Mouse (Mus musculus) cerebellum, adult 9-10 months (tissue): ENCODE results near the gene Aspscr1.
"Not testable (repeated sequence)": the region's sequence is repeated elsewhere in the genome, so short reads cannot be mapped to it uniquely, and the experiment has no call there.

Source experiments
- DNase-seq: peaks from one replicate; pipeline ENCODE4 v3.0.0; 2022

Aspscr1 gene

DNA sequence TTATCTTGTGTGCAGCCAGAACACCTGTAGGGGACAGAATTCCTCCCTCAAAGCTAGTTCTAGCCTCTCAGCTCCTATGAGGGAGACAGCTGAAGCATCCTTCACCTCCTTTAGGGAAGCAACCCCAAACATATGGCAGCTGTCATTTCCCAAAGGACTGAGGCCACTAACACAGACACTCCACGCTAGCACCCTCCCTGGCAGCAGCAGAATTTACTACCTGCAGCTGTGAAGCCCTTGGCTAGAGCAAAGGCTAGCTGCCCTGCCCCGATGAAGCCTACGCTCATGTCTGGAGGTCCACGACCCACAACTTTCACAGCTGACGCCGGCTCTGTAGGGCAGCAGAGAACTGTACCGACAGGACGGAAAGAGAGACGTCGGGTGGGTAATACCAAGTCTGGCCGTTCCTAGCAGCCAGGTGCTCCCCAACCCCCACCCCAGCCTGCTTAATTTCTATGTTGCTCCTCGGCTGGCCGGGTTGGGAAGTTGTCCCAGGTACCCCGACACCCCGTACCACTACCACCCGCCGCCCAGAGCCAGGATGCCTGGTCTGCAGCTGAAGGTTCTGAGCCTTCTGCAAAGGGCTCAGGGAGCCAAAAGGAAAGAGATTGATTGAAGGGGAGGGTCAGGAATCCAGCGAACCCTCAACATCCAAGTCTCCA lies 29.7 kb upstream of the Aspscr1 start:
- no peak for DNase-seq

DNA sequence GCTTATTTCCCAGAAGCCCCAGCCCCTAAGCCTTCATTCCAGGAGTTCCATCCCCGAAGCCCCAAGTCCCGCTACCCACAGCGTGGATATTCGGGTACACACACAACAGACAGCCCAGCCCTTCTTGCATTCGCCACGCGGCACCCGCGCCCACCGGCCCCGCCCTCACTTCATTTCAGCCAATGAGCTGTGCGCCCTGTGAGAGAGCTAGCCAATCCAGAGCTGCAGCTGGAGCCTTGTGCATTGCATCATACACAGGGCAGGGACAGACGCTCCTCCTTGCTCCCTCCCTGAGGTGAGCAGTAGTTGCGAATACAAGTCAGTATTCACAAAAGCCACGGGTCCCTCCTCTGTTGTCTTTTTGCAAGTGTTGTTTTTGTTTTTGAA lies 29.2 kb upstream of the Aspscr1 start, which contains the start of gene Pycr1:
Gene Pycr1, minus strand, starts transcription at position 169 of the 387 bp plus-strand sequence.
- DNase-seq, result peak; percentile 95

- no peak for DNase-seq
Observed at GRCm38 (mm10) chr11:120647047-120647830, 25.5 kb upstream of the Aspscr1 start.

GRCm38 (mm10) chr11:120648001-120648476 lies 24.7 kb upstream of the Aspscr1 start, which contains the start of gene Myadml2:
Myadml2 (minus strand) TSS chr11:120648158.
- DNase-seq, result peak; percentile 70

DNA sequence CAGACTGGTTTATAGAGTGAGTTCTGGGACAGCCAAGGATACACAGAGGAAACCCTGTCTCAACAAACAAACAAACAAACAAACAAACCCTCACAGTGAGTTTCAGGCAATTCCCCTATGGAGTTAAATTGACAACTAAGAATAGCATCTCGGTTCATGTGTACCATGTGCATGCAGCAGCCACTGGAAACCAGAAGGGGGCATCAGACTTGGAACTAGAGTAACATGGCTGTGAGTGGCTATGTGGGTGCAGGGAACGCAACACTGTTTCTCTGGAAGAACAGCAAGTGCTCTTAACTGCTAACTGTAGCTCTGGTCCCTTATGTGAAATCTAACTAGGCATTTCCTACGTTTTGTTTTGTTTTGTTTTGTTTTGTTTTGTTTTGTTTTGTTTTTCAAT lies 20.9 kb upstream of the Aspscr1 start:
- no peak for DNase-seq

- no peak for DNase-seq
Observed at GRCm38 (mm10) chr11:120654741-120655140, 18.0 kb upstream of the Aspscr1 start.

GRCm38 (mm10) chr11:120657301-120657700 lies 15.5 kb upstream of the Aspscr1 start:
- no peak for DNase-seq

DNA sequence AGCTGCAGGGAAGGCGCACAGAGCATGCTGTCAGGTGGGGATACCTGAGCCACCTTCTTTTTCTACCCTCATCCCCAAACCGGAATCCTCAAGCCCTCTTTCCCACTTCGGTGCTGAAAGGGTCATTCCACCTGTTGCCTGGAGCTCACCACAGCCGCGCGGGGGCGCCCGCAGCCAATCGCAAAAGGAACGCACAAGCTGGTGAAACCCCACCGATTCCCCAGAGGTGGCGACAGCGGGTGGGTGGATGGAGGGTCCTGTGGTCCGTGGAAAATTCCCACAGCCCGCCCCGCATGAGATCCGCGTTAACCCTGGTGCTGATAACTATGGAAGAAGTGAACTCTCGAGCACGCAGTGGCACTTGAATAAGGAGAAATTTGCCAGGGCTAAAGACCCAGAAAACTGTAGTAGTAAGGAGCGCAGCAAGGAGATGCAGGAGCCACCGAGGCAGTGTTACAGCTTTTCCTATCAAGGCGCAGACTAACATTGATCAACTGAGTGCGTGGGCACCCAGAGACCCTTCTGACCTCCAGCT lies 13.8 kb upstream of the Aspscr1 start:
- peak; percentile 61 for DNase-seq

GRCm38 (mm10) chr11:120659509-120660300 lies 13.1 kb upstream of the Aspscr1 start:
- no peak for DNase-seq

DNA sequence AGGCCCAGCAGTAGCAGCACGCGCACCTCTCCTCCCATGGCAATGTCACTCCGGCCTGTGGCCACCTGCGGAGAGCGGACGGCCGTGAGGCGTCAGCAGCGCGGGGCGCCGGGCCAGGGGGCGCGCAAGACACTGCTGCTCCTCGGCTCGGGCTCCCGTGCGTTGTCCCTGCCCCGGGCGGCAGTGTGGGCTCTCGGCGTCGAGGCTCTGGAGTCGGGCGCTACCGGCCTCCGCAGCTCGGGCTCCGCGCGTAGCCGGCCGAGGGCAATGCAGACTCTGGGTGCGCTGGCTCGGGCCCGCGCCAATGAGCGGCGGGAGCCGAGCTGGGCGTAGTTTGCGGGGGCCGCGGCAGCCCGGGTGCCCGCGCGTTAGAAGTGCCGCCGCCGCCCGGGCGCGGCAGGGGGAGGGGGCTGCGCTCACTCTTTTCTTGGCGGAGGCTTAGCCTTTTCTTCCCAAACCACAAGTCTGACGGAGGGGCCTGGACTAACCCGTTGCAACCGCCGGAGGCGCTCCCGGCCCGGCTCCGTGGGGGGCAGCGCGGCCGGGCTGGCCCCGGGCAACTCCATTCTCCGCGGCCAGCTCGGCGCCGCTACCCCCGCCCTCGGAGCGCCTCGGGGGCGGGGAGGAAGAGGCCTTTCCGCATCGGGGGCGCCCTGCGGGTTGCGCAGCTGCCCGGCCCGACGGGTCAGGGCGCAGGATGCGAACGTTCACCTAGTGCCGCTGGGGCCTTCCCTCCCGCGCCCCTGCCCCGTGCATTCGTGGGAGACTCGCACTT lies 12.3 kb upstream of the Aspscr1 start:
- DNase-seq, result no peak

GRCm38 (mm10) chr11:120661076-120661460 lies 11.7 kb upstream of the Aspscr1 start, which contains the start of gene Notum:
Notum (minus strand) TSS chr11:120661175.
- no peak for DNase-seq

GRCm38 (mm10) chr11:120662759-120663158 lies 10.0 kb upstream of the Aspscr1 start:
- DNase-seq, result no peak

DNA sequence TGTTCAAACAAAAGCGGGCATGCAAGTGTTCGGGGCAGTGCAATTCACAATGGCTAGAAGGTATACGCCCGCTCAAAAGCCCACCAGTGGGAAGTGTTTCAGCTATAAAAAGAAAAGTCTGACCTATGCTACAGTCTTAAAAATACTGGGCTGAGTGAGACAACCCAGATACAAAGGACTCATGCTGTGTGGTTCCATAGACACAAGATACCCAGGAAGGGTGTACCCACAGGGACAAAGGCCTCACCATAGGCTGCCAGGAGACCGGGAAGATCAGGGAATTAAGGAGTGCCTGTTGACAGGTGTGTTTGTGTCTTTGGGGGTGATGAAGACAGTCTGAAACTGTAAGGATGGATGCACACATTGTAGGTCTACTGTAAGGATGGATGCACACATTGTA lies 9.1 kb upstream of the Aspscr1 start:
- DNase-seq, result no peak

DNA sequence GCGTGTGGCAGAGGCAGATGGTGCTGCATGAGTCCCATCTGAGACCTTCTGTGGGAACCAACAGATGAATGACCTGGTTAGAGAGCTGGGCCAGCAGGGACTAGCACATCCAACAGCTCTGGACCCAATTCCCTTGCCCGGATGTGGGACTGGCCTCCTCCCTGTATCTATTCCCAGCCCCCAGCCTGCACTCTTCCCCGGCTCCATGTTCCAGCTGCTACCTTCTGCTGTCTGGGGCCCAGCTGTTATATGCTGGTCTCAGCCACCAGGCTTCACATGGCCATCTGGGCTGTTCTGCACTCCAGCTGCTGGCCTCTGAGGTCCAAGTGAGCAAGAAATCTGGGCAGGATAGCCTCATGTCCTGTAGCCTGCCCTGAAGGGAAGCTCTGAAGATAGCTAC lies 7.4 kb upstream of the Aspscr1 start:
- no peak for DNase-seq

DNA sequence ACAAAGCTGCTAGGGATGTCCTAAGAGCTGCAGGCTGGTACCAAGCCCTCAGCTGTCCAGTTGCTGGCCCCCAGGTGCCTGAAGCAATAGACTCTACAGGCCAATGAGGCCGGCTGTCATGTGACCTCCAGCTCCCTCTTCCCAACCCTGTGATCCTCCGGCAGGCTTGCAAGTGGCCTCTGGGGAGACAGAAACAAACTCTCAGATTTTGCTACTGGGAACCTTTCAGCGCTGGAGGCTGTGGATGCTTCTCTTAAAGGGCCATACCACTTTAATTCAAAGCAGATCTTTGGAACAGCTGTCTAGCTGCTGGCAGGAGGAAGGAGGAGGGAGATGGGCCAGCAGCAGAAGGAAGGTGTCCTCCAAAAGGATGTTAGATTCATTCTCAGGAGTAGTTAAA lies 6.2 kb upstream of the Aspscr1 start:
- DNase-seq, result no peak

GRCm38 (mm10) chr11:120673594-120674122 lies 885 bp downstream of the Aspscr1 start:
- DNase-seq, result no peak

- DNase-seq, result not testable (repeated sequence)
Observed at GRCm38 (mm10) chr11:120675875-120676274, 3.1 kb downstream of the Aspscr1 start.

GRCm38 (mm10) chr11:120676951-120677350 lies 4.2 kb downstream of the Aspscr1 start:
- DNase-seq, result no peak

DNA sequence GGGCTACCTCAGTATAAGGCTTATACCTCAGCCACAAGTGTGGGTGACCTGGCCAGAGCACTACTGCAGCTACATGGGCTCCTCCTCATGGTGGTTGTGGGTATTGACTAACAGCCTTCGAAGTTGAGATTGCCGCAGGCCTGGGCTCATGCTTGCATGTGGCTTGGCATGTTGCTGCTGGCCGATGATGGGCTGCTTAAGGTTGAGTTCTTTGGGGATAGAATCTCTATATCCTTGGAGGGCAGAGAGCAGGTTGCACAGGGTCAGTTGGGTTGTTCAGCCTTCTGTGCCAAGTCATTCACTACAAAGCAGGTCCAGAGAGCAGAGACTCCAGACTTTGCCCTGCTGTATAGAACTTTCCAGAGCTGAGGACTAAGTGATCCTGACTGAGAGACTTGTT lies 7.1 kb downstream of the Aspscr1 start:
- no peak for DNase-seq

DNA sequence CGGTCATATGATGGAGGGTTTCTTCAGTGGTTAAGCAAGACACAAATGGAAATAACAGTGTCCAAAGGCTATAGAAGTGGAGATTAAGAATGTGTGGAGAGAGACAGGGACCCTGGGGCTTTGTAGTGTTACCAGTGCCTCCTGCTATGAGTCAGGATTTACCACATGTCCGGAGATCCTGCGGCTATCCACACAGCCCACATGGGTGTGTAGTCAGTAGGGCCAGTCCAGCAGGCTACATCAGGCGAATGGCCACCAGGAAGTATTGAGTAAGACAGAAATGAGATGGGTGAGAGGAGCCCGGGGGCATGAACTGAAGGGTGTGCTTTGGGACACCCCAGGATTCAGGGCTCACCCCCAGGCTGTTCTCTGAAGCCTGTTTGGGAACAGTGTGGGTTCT lies 9.9 kb downstream of the Aspscr1 start:
- no peak for DNase-seq

DNA sequence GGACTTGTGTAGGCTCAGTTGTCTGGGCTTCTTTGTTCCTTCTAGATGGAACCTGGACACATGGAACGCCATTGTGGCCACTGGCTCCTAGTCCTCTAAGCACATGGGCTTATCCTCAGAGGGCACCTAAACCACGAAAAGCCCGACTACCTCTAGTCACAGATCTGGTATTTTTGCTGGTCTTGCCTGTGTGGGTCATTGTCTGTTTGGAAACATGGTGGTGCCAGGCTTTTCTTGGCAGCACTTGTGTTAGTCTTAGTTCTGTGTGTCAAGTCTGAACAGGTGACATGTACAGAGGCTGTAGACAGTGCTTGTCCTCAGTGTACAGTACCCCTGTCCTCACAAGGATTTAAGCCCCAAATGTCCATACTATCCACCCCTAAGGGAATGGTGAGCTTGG lies 10.8 kb downstream of the Aspscr1 start:
- DNase-seq, result no peak

DNA sequence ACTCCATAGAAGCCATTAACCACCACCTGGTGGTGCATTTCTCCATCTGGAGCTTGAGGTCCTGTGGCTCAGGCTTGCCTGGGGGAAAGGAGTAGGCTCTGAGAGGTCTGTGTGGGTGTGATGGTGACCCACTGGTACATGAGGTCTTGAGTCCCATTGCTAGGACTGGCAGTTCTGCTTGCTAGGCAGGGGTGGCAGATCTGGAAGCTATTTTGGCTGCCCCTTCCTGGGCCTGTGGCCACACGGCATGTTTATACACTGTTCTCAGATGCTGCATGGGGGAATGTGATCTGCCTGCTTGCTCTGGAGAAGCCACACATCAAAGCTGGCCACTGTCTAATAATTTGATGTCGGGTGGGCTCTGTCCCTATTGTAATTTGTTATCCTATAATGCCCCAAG lies 11.3 kb downstream of the Aspscr1 start:
- no peak for DNase-seq
